Mouse (Mus musculus): ENCODE results near the gene Adh7. TPM values are rescaled to one million over a fixed set of nuclear protein-coding genes. Genes with fewer than 3 reads are reported as not detected.

Adh7 gene
- 0.57 and 1.1 TPM in 2 replicates for polyA plus RNA-seq (2012; rRNA removed)

GRCm38 (mm10) chr3:138217631-138218264 is at the start of gene Adh7:
Gene Adh7, plus strand, starts transcription at chr3:138217760.

GRCm38 (mm10) chr3:138193683-138194302 is 23.8 kb upstream of the Adh7 start, which contains the start of gene 4930579F01Rik:
Gene 4930579F01Rik, minus strand, starts transcription at chr3:138193825.

GRCm38 (mm10) chr3:138260721-138261669 is 43.4 kb downstream of the Adh7 start, which contains the start of gene Adh1:
Gene Adh1, plus strand, starts transcription at chr3:138260991.

Other genes starting within 250 kb of the Adh7 start
- gene Dapp1, start 236.2 kb upstream of the Adh7 start, polyA plus RNA-seq (2012; rRNA removed), result 2.8 TPM in 2 replicates
- gene 1110002E22Rik, start 152.7 kb upstream of the Adh7 start, polyA plus RNA-seq (2012; rRNA removed), result 0.36 and 0.51 TPM in 2 replicates
- gene Gm5105, start 150.4 kb upstream of the Adh7 start, polyA plus RNA-seq (2012; rRNA removed), result 0.14 and 0.19 TPM in 2 replicates
- gene Trmt10a, start 74.3 kb upstream of the Adh7 start, polyA plus RNA-seq (2012; rRNA removed), result 7.7 TPM in 2 replicates
- 4.9 and 5.8 TPM in 2 replicates for gene Mttp, start 72.8 kb upstream of the Adh7 start, polyA plus RNA-seq (2012; rRNA removed)
- gene 4930579F01Rik, start 23.9 kb upstream of the Adh7 start, polyA plus RNA-seq (2012; rRNA removed), result 0.08 TPM in 1 of 2 replicates, not detected in the other
- gene Adh1, start 43.2 kb downstream of the Adh7 start, polyA plus RNA-seq (2012; rRNA removed), result 0.98 and 1.2 TPM in 2 replicates
- not detected in 2 replicates for gene Adh6a, start 95.5 kb downstream of the Adh7 start, polyA plus RNA-seq (2012; rRNA removed)
- 0.08 and 0.11 TPM in 2 replicates for gene Adh6b, start 124.0 kb downstream of the Adh7 start, polyA plus RNA-seq (2012; rRNA removed)
- gene Adh4, start 197.7 kb downstream of the Adh7 start, polyA plus RNA-seq (2012; rRNA removed), result not detected in 2 replicates
- gene Adh5, start 225.3 kb downstream of the Adh7 start, polyA plus RNA-seq (2012; rRNA removed), result 139 and 145 TPM in 2 replicates